Mouse (Mus musculus): Measurements from ENCODE around the gene Acoxl. TPM values are rescaled to one million over a fixed set of nuclear protein-coding genes. Genes with fewer than 3 reads are reported as not detected.

Gene Acoxl
- polyA plus RNA-seq, 1 experiment, result 0.25 TPM

- Histone ChIP-seq H3K36me3 (ENCODE audit: control insufficient read depth, insufficient read depth, low read length) (no peaks in the 10 kb centered on the region), H3K27ac (ENCODE audit: insufficient read depth, low read length) (no peak overlapping the region), H3K4me1 (ENCODE audit: control insufficient read depth, insufficient read depth, insufficient read length) (no peaks in the 10 kb centered on the region; the same call in 1 of the 2 replicates), H3K4me3 (ENCODE audit: extremely low read depth, insufficient read depth, insufficient read length) (no peak overlapping the region), H3K27me3 (ENCODE audit: control insufficient read depth, insufficient read depth, low read length) (no peaks in the 10 kb centered on the region)
- TF ChIP-seq CTCF (IDR thresholded peaks at IDR 0.05; ENCODE audit: extremely low read depth, insufficient read depth, insufficient read length, insufficient replicate concordance), result no peak
- no peak for TF ChIP-seq POLR2A (IDR thresholded peaks at IDR 0.05; ENCODE audit: low read depth, low read length)
- WGBS, result 79% methylated on average over 3 of the region's 3 CpGs
- no peak for DNase-seq (ENCODE audit: low read depth in 1 of 2, low spot score in 2 of 2)
These were observed 52.4 kb downstream of the Acoxl start for GRCm38 (mm10) chr2:127891056-127891455.

GRCm38 (mm10) chr2:127894890-127895289 is 56.2 kb downstream of the Acoxl start:
- Histone ChIP-seq H3K36me3 (ENCODE audit: control insufficient read depth, insufficient read depth, low read length) (no peaks in the 10 kb centered on the region), H3K27me3 (ENCODE audit: control insufficient read depth, insufficient read depth, low read length) (no peaks in the 10 kb centered on the region), H3K27ac (ENCODE audit: insufficient read depth, low read length) (no peak overlapping the region), H3K4me3 (ENCODE audit: extremely low read depth, insufficient read depth, insufficient read length) (no peak overlapping the region), H3K4me1 (ENCODE audit: control insufficient read depth, insufficient read depth, insufficient read length) (peaks cover 3% of the 10 kb centered on the region; the same call in 1 of the 2 replicates)
- no peak for DNase-seq (ENCODE audit: low read depth in 1 of 2, low spot score in 2 of 2)
- TF ChIP-seq POLR2A (IDR thresholded peaks at IDR 0.05; ENCODE audit: low read depth, low read length), result no peak
- TF ChIP-seq CTCF (IDR thresholded peaks at IDR 0.05; ENCODE audit: extremely low read depth, insufficient read depth, insufficient read length, insufficient replicate concordance), result no peak
- WGBS, result 73% methylated on average over 6 of the region's 6 CpGs

DNA sequence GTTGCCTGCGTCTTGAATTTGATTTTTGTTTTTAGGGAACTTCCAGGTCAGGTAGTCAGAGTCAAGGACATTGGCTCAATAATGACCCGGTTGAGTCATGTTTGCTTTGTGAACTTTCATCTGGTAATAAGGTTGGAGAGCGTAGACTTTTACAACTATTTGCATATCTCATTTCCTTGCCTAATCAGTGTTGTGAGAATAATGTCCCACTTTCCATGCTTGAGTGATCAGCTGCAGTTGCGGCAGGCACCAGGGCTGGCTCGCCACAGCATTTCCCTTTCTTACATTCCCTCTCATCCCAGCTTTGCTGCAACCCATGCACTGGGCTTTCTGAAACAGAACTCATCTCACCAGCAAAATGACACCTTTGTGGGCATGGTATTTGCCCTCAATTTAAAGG is 59.0 kb downstream of the Acoxl start:
- Histone ChIP-seq H3K4me1 (ENCODE audit: control insufficient read depth, insufficient read depth, insufficient read length) (0 out of 2 replicates have a peak, but pooled peaks cover 3% of the 10 kb centered on the region), H3K36me3 (ENCODE audit: control insufficient read depth, insufficient read depth, low read length) (no peaks in the 10 kb centered on the region), H3K4me3 (ENCODE audit: extremely low read depth, insufficient read depth, insufficient read length) (no peak overlapping the region), H3K27me3 (ENCODE audit: control insufficient read depth, insufficient read depth, low read length) (no peaks in the 10 kb centered on the region), H3K27ac (ENCODE audit: insufficient read depth, low read length) (no peak overlapping the region)
- DNase-seq (ENCODE audit: low read depth in 1 of 2, low spot score in 2 of 2), result no peak
- TF ChIP-seq CTCF (IDR thresholded peaks at IDR 0.05; ENCODE audit: extremely low read depth, insufficient read depth, insufficient read length, insufficient replicate concordance) (no peak), POLR2A (IDR thresholded peaks at IDR 0.05; ENCODE audit: low read depth, low read length) (no peak)
- 41% methylated on average over 5 of the region's 5 CpGs for WGBS

GRCm38 (mm10) chr2:127904918-127905317 is 66.2 kb downstream of the Acoxl start:
- no peak for TF ChIP-seq POLR2A (IDR thresholded peaks at IDR 0.05; ENCODE audit: low read depth, low read length)
- no peak for TF ChIP-seq CTCF (IDR thresholded peaks at IDR 0.05; ENCODE audit: extremely low read depth, insufficient read depth, insufficient read length, insufficient replicate concordance)
- DNase-seq (ENCODE audit: low read depth in 1 of 2, low spot score in 2 of 2), result no peak
- H3K27me3 ChIP-seq (ENCODE audit: control insufficient read depth, insufficient read depth, low read length), result no peaks in the 10 kb centered on the region
- no peak overlapping the region for H3K27ac ChIP-seq (ENCODE audit: insufficient read depth, low read length)
- H3K36me3 ChIP-seq (ENCODE audit: control insufficient read depth, insufficient read depth, low read length), result no peaks in the 10 kb centered on the region
- WGBS, result 84% methylated on average over 10 of the region's 10 CpGs
- H3K4me3 ChIP-seq (ENCODE audit: extremely low read depth, insufficient read depth, insufficient read length), result no peak overlapping the region
- H3K4me1 ChIP-seq (ENCODE audit: control insufficient read depth, insufficient read depth, insufficient read length), result no peaks in the 10 kb centered on the region

DNA sequence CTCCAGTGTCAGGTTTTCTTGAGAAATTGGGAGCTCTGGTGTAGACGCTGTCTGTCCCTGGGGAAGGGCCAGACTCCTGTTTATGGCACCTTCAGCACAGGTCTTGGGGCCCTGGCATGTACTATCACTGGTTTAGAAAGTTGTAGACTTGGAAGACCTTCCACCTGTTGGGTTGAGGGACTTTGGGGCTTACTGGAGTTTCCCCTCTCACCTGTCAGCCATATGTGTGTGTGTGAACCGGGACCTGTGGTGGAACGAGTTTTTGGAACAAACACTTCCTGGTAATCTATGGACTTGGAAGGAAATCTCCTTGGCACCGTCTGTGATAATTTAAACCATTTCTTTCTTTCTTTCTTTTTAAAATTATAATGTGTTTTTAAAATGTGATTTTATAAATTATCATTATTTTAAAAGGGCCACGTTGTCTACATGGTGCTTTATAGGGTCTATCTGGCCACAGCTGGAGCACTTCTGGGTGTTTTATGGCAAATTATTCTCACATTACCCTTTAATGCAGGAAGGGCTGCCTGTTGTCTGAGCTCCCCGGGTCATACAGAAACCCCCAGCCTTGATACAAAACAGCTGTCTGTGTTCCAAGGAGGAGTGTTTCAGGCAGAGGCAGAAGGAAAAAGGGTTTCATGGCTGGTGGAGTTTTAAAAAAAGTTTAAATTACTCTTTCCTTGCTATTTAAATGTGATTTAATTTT is 68.5 kb downstream of the Acoxl start:
- Histone ChIP-seq H3K27me3 (ENCODE audit: control insufficient read depth, insufficient read depth, low read length) (no peaks in the 10 kb centered on the region), H3K36me3 (ENCODE audit: control insufficient read depth, insufficient read depth, low read length) (no peaks in the 10 kb centered on the region), H3K4me3 (ENCODE audit: extremely low read depth, insufficient read depth, insufficient read length) (no peak overlapping the region), H3K4me1 (ENCODE audit: control insufficient read depth, insufficient read depth, insufficient read length) (no peaks in the 10 kb centered on the region), H3K27ac (ENCODE audit: insufficient read depth, low read length) (no peak overlapping the region)
- no peak for DNase-seq (ENCODE audit: low read depth in 1 of 2, low spot score in 2 of 2)
- no peak for TF ChIP-seq CTCF (IDR thresholded peaks at IDR 0.05; ENCODE audit: extremely low read depth, insufficient read depth, insufficient read length, insufficient replicate concordance)
- no peak for TF ChIP-seq POLR2A (IDR thresholded peaks at IDR 0.05; ENCODE audit: low read depth, low read length)
- WGBS, result 87% methylated on average over 6 of the region's 6 CpGs

- no peaks in the 10 kb centered on the region for H3K4me1 ChIP-seq (ENCODE audit: control insufficient read depth, insufficient read depth, insufficient read length)
- H3K27me3 ChIP-seq (ENCODE audit: control insufficient read depth, insufficient read depth, low read length), result no peaks in the 10 kb centered on the region
- no peak for DNase-seq (ENCODE audit: low read depth in 1 of 2, low spot score in 2 of 2)
- H3K36me3 ChIP-seq (ENCODE audit: control insufficient read depth, insufficient read depth, low read length), result no peaks in the 10 kb centered on the region
- H3K27ac ChIP-seq (ENCODE audit: insufficient read depth, low read length), result no peak overlapping the region
- TF ChIP-seq POLR2A (IDR thresholded peaks at IDR 0.05; ENCODE audit: low read depth, low read length), result no peak
- TF ChIP-seq CTCF (IDR thresholded peaks at IDR 0.05; ENCODE audit: extremely low read depth, insufficient read depth, insufficient read length, insufficient replicate concordance), result no peak
- 92% methylated on average over 1 of the region's 1 CpGs for WGBS
- H3K4me3 ChIP-seq (ENCODE audit: extremely low read depth, insufficient read depth, insufficient read length), result no peak overlapping the region
These were observed 69.0 kb downstream of the Acoxl start for GRCm38 (mm10) chr2:127907679-127908042.

DNA sequence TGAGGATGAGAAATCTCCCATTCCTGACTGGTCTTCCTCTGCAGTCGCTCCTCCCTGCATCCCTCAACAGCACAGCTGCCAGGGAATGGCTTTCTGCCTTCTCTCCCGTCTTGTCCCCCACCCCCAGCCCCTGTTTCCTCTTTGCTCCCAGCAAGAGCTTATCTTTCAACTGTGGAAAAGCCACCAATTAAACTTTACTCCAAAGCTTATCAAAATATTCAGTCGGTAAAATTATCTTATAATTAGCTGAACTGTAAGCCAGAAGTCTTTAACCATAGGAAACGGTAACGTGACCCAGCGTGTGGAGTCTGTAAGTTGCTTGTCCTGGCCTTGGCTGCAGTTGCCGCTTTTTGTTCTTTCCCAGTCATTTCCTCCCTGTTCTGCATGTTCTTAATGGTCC is 70.2 kb downstream of the Acoxl start:
- no peak for TF ChIP-seq POLR2A (IDR thresholded peaks at IDR 0.05; ENCODE audit: low read depth, low read length)
- no peak for TF ChIP-seq CTCF (IDR thresholded peaks at IDR 0.05; ENCODE audit: extremely low read depth, insufficient read depth, insufficient read length, insufficient replicate concordance)
- WGBS, result 73% methylated on average over 7 of the region's 7 CpGs
- no peak for DNase-seq (ENCODE audit: low read depth in 1 of 2, low spot score in 2 of 2)
- Histone ChIP-seq H3K4me1 (ENCODE audit: control insufficient read depth, insufficient read depth, insufficient read length) (no peaks in the 10 kb centered on the region), H3K36me3 (ENCODE audit: control insufficient read depth, insufficient read depth, low read length) (no peaks in the 10 kb centered on the region), H3K4me3 (ENCODE audit: extremely low read depth, insufficient read depth, insufficient read length) (no peak overlapping the region), H3K27me3 (ENCODE audit: control insufficient read depth, insufficient read depth, low read length) (no peaks in the 10 kb centered on the region), H3K27ac (ENCODE audit: insufficient read depth, low read length) (no peak overlapping the region)
